ENCODE assay signal across 8 mouse cellular contexts in the genomic region with DNA sequence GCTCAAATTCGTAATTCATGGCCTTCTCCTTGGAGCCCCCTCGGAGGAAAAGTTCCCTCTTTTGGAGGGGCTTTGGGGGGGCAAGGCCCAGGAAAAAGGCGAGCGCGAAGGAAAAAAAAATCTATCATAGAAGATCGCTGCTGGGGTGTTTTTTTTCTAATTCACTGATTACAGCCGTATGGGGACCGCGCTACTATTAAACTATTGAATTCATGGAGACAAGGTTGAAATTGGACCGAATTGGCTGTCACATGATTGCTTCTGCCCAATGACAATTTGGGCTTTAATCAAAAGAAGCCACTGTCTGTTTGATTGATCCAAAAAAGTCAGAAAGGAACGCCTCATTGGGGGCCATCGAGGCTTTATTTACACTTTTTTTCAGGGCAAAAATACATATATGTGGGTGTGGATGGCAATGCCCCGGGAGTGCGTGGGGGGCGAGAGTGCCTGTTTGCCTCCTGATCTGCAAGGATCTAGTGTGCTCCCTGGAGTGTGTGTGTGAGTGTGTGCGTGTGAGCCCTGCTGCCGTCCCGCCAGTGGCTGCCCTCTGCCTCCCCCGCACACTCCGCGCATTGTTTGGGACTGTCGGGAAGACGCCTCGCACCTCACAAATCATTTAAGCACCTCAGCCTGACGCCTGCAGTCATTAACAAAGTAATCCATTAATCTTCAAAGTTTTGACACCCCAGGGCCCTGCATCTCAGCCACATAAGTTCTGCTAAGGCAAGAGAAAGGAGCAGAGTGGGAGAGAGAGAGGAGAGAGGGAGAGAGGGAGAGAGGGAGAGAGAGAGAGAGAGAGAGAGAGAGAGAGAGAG. TPM values are rescaled to one million over a fixed set of nuclear protein-coding genes. Genes with fewer than 3 reads are reported as not detected.
DNase-seq lines count a peak whose midpoint lies in the region; ATAC-seq and TF ChIP-seq lines count a peak whose summit lies in the region.

TSS of gene Hoxa2 (minus strand) at position 206 of the 815 bp plus-strand sequence.

- H3K4me1 ChIP-seq in heart, embryonic 10.5 days = peaks cover 33% of the 10 kb centered on the region
- peaks cover 15% of the 10 kb centered on the region for H3K4me1 ChIP-seq in bone marrow macrophage, adult 2 months (ENCODE audit: control insufficient read depth, insufficient read depth, low read length)
- peaks cover 18% of the 10 kb centered on the region for H3K4me1 ChIP-seq in intestine, embryonic 16.5 days (ENCODE audit: control insufficient read depth, insufficient read depth, low read length)

- no peaks in the 10 kb centered on the region for H3K36me3 ChIP-seq in heart, embryonic 10.5 days
- H3K36me3 ChIP-seq in intestine, embryonic 16.5 days (ENCODE audit: control insufficient read depth, insufficient read depth, low read length) = no peaks in the 10 kb centered on the region

- H3K27ac ChIP-seq in heart, embryonic 10.5 days = peak within 1 kb of the TSS; percentile 88
- no peak within 1 kb of the TSS for H3K27ac ChIP-seq in bone marrow macrophage, adult 2 months (ENCODE audit: insufficient read depth, low read depth, low read length)
- peak within 1 kb of the TSS; percentile 87 for H3K27ac ChIP-seq in intestine, embryonic 16.5 days (ENCODE audit: low read length)

- no peaks in the 10 kb centered on the region for H3K9me3 ChIP-seq in heart, embryonic 10.5 days
- no peaks in the 10 kb centered on the region for H3K9me3 ChIP-seq in intestine, embryonic 16.5 days (ENCODE audit: control insufficient read depth, low read length)

- ATAC-seq in intestine, embryonic 16.5 days = peak; percentile 18; the same call in 1 of the 2 replicates

- no peak for TF ChIP-seq POLR2A in bone marrow macrophage, adult 2 months (IDR thresholded peaks at IDR 0.05; ENCODE audit: borderline replicate concordance, low read depth, low read length)

- peaks cover 96% of the 10 kb centered on the region for H3K27me3 ChIP-seq in heart, embryonic 10.5 days (ENCODE audit: insufficient read depth, poor library complexity, severe bottlenecking)
- H3K27me3 ChIP-seq in intestine, embryonic 16.5 days (replicated peaks; ENCODE audit: control insufficient read depth, insufficient read depth, low read length) = peaks cover 14% of the 10 kb centered on the region

- peak; percentile 72 for DNase-seq in heart, embryonic 10.5 days (ENCODE audit: low spot score)
- DNase-seq in heart, adult 8-10 months (ENCODE audit: low spot score) = no peak
- DNase-seq in lung, postnatal 10 days = peak; percentile 79
- DNase-seq in cerebellum, adult 11 months = no peak
- no peak for DNase-seq in right cerebral cortex, adult 2 months (ENCODE audit: low spot score in 2 of 2)
- no peak for DNase-seq in frontal cortex, adult 2 months (ENCODE audit: extremely low spot score in 1 of 2, low spot score in 1 of 2)

- under 1% methylated on average over 25 of the region's 25 CpGs for WGBS in heart, embryonic 10.5 days
- 15% methylated on average over 25 of the region's 25 CpGs for whole genome bisulfite sequencing in intestine, embryonic 16.5 days

- no peak for TF ChIP-seq CTCF in bone marrow macrophage, adult 2 months (IDR thresholded peaks at IDR 0.05; ENCODE audit: low read depth, low read length)

- H3K4me3 ChIP-seq in heart, embryonic 10.5 days = peak within 1 kb of the TSS; percentile 58
- H3K4me3 ChIP-seq in bone marrow macrophage, adult 2 months (ENCODE audit: insufficient read depth, low read length) = peak within 1 kb of the TSS; percentile 50
- peak within 1 kb of the TSS; percentile 52 for H3K4me3 ChIP-seq in intestine, embryonic 16.5 days (ENCODE audit: low read length)

- peak within 1 kb of the TSS; percentile 69 for H3K4me2 ChIP-seq in intestine, embryonic 16.5 days (ENCODE audit: low read depth, low read length)

- H3K9ac ChIP-seq in intestine, embryonic 16.5 days (ENCODE audit: low read depth, low read length) = peak within 1 kb of the TSS; percentile 74

RNA-seq across cellular contexts. Expression of gene Hoxa2, which starts in this region (rescaled TPM):
- 4.3 and 10.3 TPM in 2 replicates for polyA plus RNA-seq in heart, embryonic 10.5 days (2016; fragmentation: Nextera tagmentation; extraction: Ambion mirVana)
- under 1 TPM in 3 of 4 experiments, not detected in 1; 0.20 to 0.34 (median 0.22) TPM for total RNA-seq in heart, adult 8-10 months (2022)
- polyA plus RNA-seq in bone marrow macrophage, adult 2 months (2012; ENCODE audit: insufficient read depth, insufficient read length, missing spikeins) = not detected in 2 replicates
- 5.0 and 5.1 TPM in 2 replicates for polyA plus RNA-seq in intestine, embryonic 16.5 days (2015; fragmentation: Nextera tagmentation; extraction: Ambion mirVana)
- polyA plus RNA-seq in frontal cortex, adult 2 months (2012; rRNA removed) = not detected in 2 replicates

Comparison
In these comparisons a context has a peak if more than half of its experiments do, and no peak if none do; other contexts are left out.
1. DNase-seq: peak in heart, embryonic 10.5 days (single experiment) and lung, postnatal 10 days (single experiment); none in heart, adult 8-10 months (single experiment), cerebellum, adult 11 months (single experiment), right cerebral cortex, adult 2 months (0 of 2) and frontal cortex, adult 2 months (0 of 2).
2. Peak in every context shown above with its lines, with median percentiles within 50 percentile points of each other: H3K4me3 ChIP-seq.